Comparison of ENCODE assay signal across 14 mouse cellular contexts in genomic region chr5:116083081-116083480, GRCm38 (mm10). TPM values are rescaled to one million over a fixed set of nuclear protein-coding genes. Genes with fewer than 3 reads are reported as not detected.
A peak's percentile ranks its signal among the peaks of the same experiment; 100 is the strongest.
DNase-seq lines count a peak whose midpoint lies in the region; ATAC-seq and TF ChIP-seq lines count a peak whose summit lies in the region.
"Had no signal": no experiment of that assay in that cellular context is flagged by ENCODE, and none has a peak within 500 bp of the region (broad histone marks: within the 10 kb centered on the region; RNA-seq: fewer than 3 reads in every experiment).

Tmem233 (minus strand) TSS chr5:116083244.

- 9% methylated on average over 17 of the region's 17 CpGs for WGBS in forebrain, postnatal 0 days
- 13% methylated on average over 17 of the region's 17 CpGs for WGBS in forebrain, embryonic 14.5 days
- 8% methylated on average over 17 of the region's 17 CpGs for WGBS in lung, embryonic 14.5 days
- WGBS in lung, adult 2 months, result 12% methylated on average over 17 of the region's 17 CpGs
- WGBS in hindbrain, postnatal 0 days, result 16% methylated on average over 17 of the region's 17 CpGs

- 0 out of 2 replicates have a peak within 1 kb of the TSS, but pooled peaks have one; percentile 17 for H3K4me2 ChIP-seq in forebrain, postnatal 0 days (ENCODE audit: low read depth)
- no peak within 1 kb of the TSS for H3K4me2 ChIP-seq in forebrain, embryonic 14.5 days (ENCODE audit: low read length)
- H3K4me2 ChIP-seq in lung, embryonic 14.5 days, result no peak within 1 kb of the TSS
- H3K4me2 ChIP-seq in hindbrain, postnatal 0 days (ENCODE audit: low read depth, low read length), result peak within 1 kb of the TSS; percentile 27; the same call in 1 of the 2 replicates
- H3K4me2 ChIP-seq: forebrain, embryonic 13.5 days; midbrain, embryonic 12.5 days; stomach, embryonic 15.5 days had no signal

- no peak for TF ChIP-seq CTCF in forebrain, postnatal 0 days (IDR thresholded peaks at IDR 0.05; ENCODE audit: low read depth)
- no peak for TF ChIP-seq CTCF in lung, embryonic 14.5 days (IDR thresholded peaks at IDR 0.05; ENCODE audit: low read depth)
- TF ChIP-seq CTCF in lung, adult 2 months (IDR thresholded peaks at IDR 0.05; ENCODE audit: insufficient read depth, low read length), result no peak
- TF ChIP-seq CTCF in hindbrain, postnatal 0 days (IDR thresholded peaks at IDR 0.05; ENCODE audit: low read depth), result no peak

- H3K4me1 ChIP-seq in forebrain, postnatal 0 days (ENCODE audit: insufficient read depth), result no peaks in the 10 kb centered on the region
- no peaks in the 10 kb centered on the region for H3K4me1 ChIP-seq in forebrain, embryonic 14.5 days (ENCODE audit: control insufficient read depth, insufficient read depth, low read length)
- H3K4me1 ChIP-seq in lung, embryonic 14.5 days (ENCODE audit: insufficient read depth), result no peaks in the 10 kb centered on the region
- H3K4me1 ChIP-seq in lung, adult 2 months (ENCODE audit: control insufficient read depth, insufficient read depth, low read length), result no peaks in the 10 kb centered on the region
- H3K4me1 ChIP-seq in hindbrain, postnatal 0 days (ENCODE audit: insufficient read depth, low read length), result no peaks in the 10 kb centered on the region
- H3K4me1 ChIP-seq: forebrain, embryonic 13.5 days; stomach, embryonic 15.5 days had no signal

- H3K9ac ChIP-seq in forebrain, postnatal 0 days, result no peak within 1 kb of the TSS
- H3K9ac ChIP-seq in forebrain, embryonic 14.5 days (ENCODE audit: low read length), result no peak within 1 kb of the TSS
- no peak within 1 kb of the TSS for H3K9ac ChIP-seq in lung, embryonic 14.5 days
- no peak within 1 kb of the TSS for H3K9ac ChIP-seq in hindbrain, postnatal 0 days (replicated peaks; ENCODE audit: low read length)
- H3K9ac ChIP-seq: forebrain, embryonic 13.5 days; midbrain, embryonic 12.5 days; stomach, embryonic 15.5 days had no signal

- TF ChIP-seq POLR2A in lung, adult 2 months (IDR thresholded peaks at IDR 0.05; ENCODE audit: borderline replicate concordance, extremely low read depth, low read depth, low read length), result no peak

- H3K9me3 ChIP-seq in forebrain, postnatal 0 days (ENCODE audit: low read length), result no peaks in the 10 kb centered on the region
- H3K9me3 ChIP-seq in forebrain, embryonic 14.5 days (replicated peaks; ENCODE audit: control insufficient read depth, low read length), result no peaks in the 10 kb centered on the region
- no peaks in the 10 kb centered on the region for H3K9me3 ChIP-seq in lung, embryonic 14.5 days (ENCODE audit: low read depth, low read length)
- H3K9me3 ChIP-seq in hindbrain, postnatal 0 days (ENCODE audit: low read length), result no peaks in the 10 kb centered on the region
- H3K9me3 ChIP-seq: forebrain, embryonic 13.5 days; midbrain, embryonic 12.5 days; stomach, embryonic 15.5 days had no signal

- H3K27me3 ChIP-seq in forebrain, postnatal 0 days (ENCODE audit: insufficient read depth, low read length), result peaks cover 13% of the 10 kb centered on the region
- H3K27me3 ChIP-seq in forebrain, embryonic 14.5 days (replicated peaks; ENCODE audit: control insufficient read depth, insufficient read depth, low read length), result peaks cover 11% of the 10 kb centered on the region
- peaks cover 24% of the 10 kb centered on the region for H3K27me3 ChIP-seq in lung, embryonic 14.5 days (ENCODE audit: insufficient read depth, low read length)
- no peaks in the 10 kb centered on the region for H3K27me3 ChIP-seq in hindbrain, postnatal 0 days (ENCODE audit: insufficient read depth, low read length)

- no peak within 1 kb of the TSS for H3K27ac ChIP-seq in forebrain, postnatal 0 days (ENCODE audit: low read depth, low read length)
- H3K27ac ChIP-seq in forebrain, embryonic 14.5 days (ENCODE audit: low read depth, low read length), result no peak within 1 kb of the TSS
- H3K27ac ChIP-seq in lung, embryonic 14.5 days (ENCODE audit: low read depth), result no peak within 1 kb of the TSS
- H3K27ac ChIP-seq in hindbrain, postnatal 0 days, result no peak within 1 kb of the TSS
- H3K27ac ChIP-seq: forebrain, embryonic 13.5 days; midbrain, embryonic 12.5 days; stomach, embryonic 15.5 days had no signal

- no peak for ATAC-seq in forebrain, postnatal 0 days
- no peak for ATAC-seq in forebrain, embryonic 14.5 days
- no peak for ATAC-seq in lung, embryonic 14.5 days (ENCODE audit: insufficient read depth)
- no peak for ATAC-seq in hindbrain, postnatal 0 days
- ATAC-seq: forebrain, embryonic 13.5 days had no signal

- H3K4me3 ChIP-seq in forebrain, postnatal 0 days (ENCODE audit: low read depth, low read length), result no peak within 1 kb of the TSS
- H3K4me3 ChIP-seq in forebrain, embryonic 14.5 days (ENCODE audit: low read depth, low read length), result no peak within 1 kb of the TSS
- H3K4me3 ChIP-seq in lung, embryonic 14.5 days (ENCODE audit: low read depth, low read length), result no peak within 1 kb of the TSS
- H3K4me3 ChIP-seq in lung, adult 2 months (replicated peaks; ENCODE audit: extremely low read depth, low read depth, low read length), result no peak within 1 kb of the TSS
- H3K4me3 ChIP-seq in hindbrain, postnatal 0 days (ENCODE audit: low read length), result no peak within 1 kb of the TSS
- H3K4me3 ChIP-seq: forebrain, embryonic 13.5 days; midbrain, embryonic 12.5 days; stomach, embryonic 15.5 days had no signal

- H3K36me3 ChIP-seq in forebrain, postnatal 0 days (ENCODE audit: insufficient read depth), result no peaks in the 10 kb centered on the region
- no peaks in the 10 kb centered on the region for H3K36me3 ChIP-seq in forebrain, embryonic 14.5 days (ENCODE audit: control insufficient read depth, insufficient read depth, low read length)
- H3K36me3 ChIP-seq in lung, embryonic 14.5 days (ENCODE audit: insufficient read depth), result no peaks in the 10 kb centered on the region
- H3K36me3 ChIP-seq in hindbrain, postnatal 0 days (ENCODE audit: insufficient read depth, low read length), result no peaks in the 10 kb centered on the region
- H3K36me3 ChIP-seq: midbrain, embryonic 12.5 days; stomach, embryonic 15.5 days had no signal

- no peak for DNase-seq in forebrain, postnatal 0 days
- no peak for DNase-seq in forebrain, embryonic 14.5 days (ENCODE audit: low spot score)
- peak; percentile 16 for DNase-seq in lung, embryonic 14.5 days
- no peak for DNase-seq in lung, adult 2 months
- no peak for DNase-seq in hindbrain, postnatal 0 days (ENCODE audit: low spot score)
- peak; percentile 83 for DNase-seq in skeletal muscle tissue, adult 2 months (ENCODE audit: low read depth, low spot score)
- no peak for DNase-seq in left cerebral cortex, adult 11 months (ENCODE audit: low spot score)
- DNase-seq in layer of hippocampus, postnatal 10 days (ENCODE audit: low spot score in 2 of 2), result no peak

RNA-seq across cellular contexts. Expression of gene Tmem233, which starts in this region (rescaled TPM):
- total RNA-seq in forebrain, postnatal 0 days (2014; rRNA removed), result not detected in 2 replicates
- polyA plus RNA-seq in forebrain, postnatal 0 days (2015; fragmentation: Nextera tagmentation; extraction: Ambion mirVana), result not detected in 2 replicates
- polyA plus RNA-seq in forebrain, embryonic 14.5 days (2014; fragmentation: Nextera tagmentation; extraction: Ambion mirVana), result not detected in 2 replicates
- polyA plus RNA-seq in lung, embryonic 14.5 days (2014; fragmentation: Nextera tagmentation; extraction: Ambion mirVana), result 0.14 and 0.16 TPM in 2 replicates
- polyA plus RNA-seq in lung, adult 2 months (2012; rRNA removed), result 0.12 and 0.69 TPM in 2 replicates
- not detected in 2 replicates for total RNA-seq in hindbrain, postnatal 0 days (2014; rRNA removed)
- polyA plus RNA-seq in hindbrain, postnatal 0 days (2015; fragmentation: Nextera tagmentation; extraction: Ambion mirVana), result not detected in 2 replicates
- total RNA-seq in layer of hippocampus, postnatal 10 days (2021), result not detected
- total RNA-seq: layer of hippocampus, adult 8-10 months; liver, adult 2 months had no signal
- polyA plus RNA-seq: cortical plate, adult 2 months; forebrain, embryonic 13.5 days; liver, adult 2 months; midbrain, embryonic 12.5 days; stomach, embryonic 15.5 days had no signal

Comparison
In these comparisons a context has a peak if more than half of its experiments do, and no peak if none do; other contexts are left out.
1. H3K4me2 ChIP-seq: peak in forebrain, postnatal 0 days (single experiment) and hindbrain, postnatal 0 days (single experiment); none in forebrain, embryonic 14.5 days (single experiment) and lung, embryonic 14.5 days (single experiment).
2. Peak in DNase-seq in lung, embryonic 14.5 days; RNA of the gene not detected or under 1 TPM.